ENCODE assay signal across 9 mouse cellular contexts in the genomic region with DNA sequence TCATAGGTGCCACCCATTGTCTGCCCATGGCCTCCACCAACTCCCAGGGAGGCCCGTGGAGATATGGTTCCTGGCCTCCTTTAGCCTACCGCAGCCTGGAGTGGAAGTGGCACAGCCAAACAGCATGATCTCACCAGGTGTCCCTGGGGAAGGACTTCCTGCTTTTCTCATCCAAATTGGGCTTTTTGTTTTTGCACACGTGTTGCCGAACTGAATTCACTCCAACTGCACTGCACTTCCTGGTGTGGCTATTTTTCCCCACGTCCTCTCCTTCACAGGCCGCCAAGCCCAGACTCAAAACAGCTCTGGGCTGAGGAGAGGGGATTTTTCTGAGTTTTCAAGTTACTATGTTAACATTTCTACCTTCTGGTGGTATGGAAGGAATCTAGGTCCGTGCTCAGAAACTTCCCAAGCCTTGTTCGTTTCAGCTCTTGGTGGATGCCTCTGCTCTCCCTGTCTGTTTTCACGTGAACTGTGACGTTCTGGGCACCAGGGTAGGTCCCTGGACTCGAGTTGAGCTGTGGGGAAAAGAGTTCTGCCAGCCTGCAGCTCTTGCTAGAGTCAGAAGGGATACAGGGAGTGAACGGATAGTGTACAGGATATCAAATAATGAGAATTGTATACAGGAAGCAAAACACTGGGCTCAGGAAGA. TPM values are rescaled to one million over a fixed set of nuclear protein-coding genes. Genes with fewer than 3 reads are reported as not detected.
DNase-seq lines count a peak whose midpoint lies in the region; ATAC-seq lines count a peak whose summit lies in the region.
"Had no signal": no experiment of that assay in that cellular context is flagged by ENCODE, and none has a peak within 500 bp of the region (broad histone marks: within the 10 kb centered on the region; RNA-seq: fewer than 3 reads in every experiment).

No protein-coding gene starts in this region.

- 24% methylated on average over 12 of the region's 12 CpGs for WGBS in lung, embryonic 16.5 days
- 39% methylated on average over 12 of the region's 12 CpGs for WGBS in intestine, embryonic 15.5 days

- peak; percentile 13; the same call in 1 of the 2 replicates for ATAC-seq in lung, embryonic 16.5 days (ENCODE audit: low read depth)
- no peak for ATAC-seq in intestine, embryonic 15.5 days

- no peak for DNase-seq in lung, postnatal 14 days
- peak; percentile 63 for DNase-seq in gastrocnemius, postnatal 25 days
- peak; percentile 19 for DNase-seq in neural tube, embryonic 10.5 days (ENCODE audit: extremely low spot score, low spot score)
- DNase-seq in adipocyte (ENCODE audit: low spot score) = no peak
- no peak for DNase-seq in right cerebral cortex, postnatal 36 days (ENCODE audit: low spot score in 2 of 2)
- no peak for DNase-seq in retina, postnatal 1 day

- H3K27me3 ChIP-seq in lung, embryonic 16.5 days (ENCODE audit: control insufficient read depth, insufficient read depth, low read depth, low read length) = no peaks in the 10 kb centered on the region
- no peaks in the 10 kb centered on the region for H3K27me3 ChIP-seq in intestine, embryonic 15.5 days (replicated peaks)

- H3K4me1 ChIP-seq in lung, embryonic 16.5 days (replicated peaks; ENCODE audit: control insufficient read depth, insufficient read depth, low read length) = peaks cover 72% of the 10 kb centered on the region
- H3K4me1 ChIP-seq in intestine, embryonic 15.5 days (replicated peaks) = peaks cover 50% of the 10 kb centered on the region

- 0 out of 2 replicates have a peak overlapping the region, but pooled peaks have one; percentile 3 for H3K4me3 ChIP-seq in lung, embryonic 16.5 days (ENCODE audit: low read length)
- no peak overlapping the region for H3K4me3 ChIP-seq in intestine, embryonic 15.5 days (replicated peaks)

- peak overlapping the region; percentile 21; the same call in 1 of the 2 replicates for H3K4me2 ChIP-seq in lung, embryonic 16.5 days (ENCODE audit: low read depth, low read length)
- no peak overlapping the region for H3K4me2 ChIP-seq in intestine, embryonic 15.5 days (replicated peaks)

- no peaks in the 10 kb centered on the region for H3K9me3 ChIP-seq in lung, embryonic 16.5 days (ENCODE audit: control insufficient read depth, low read length)
- no peaks in the 10 kb centered on the region for H3K9me3 ChIP-seq in intestine, embryonic 15.5 days

- peaks cover 4% of the 10 kb centered on the region; the same call in 1 of the 2 replicates for H3K36me3 ChIP-seq in lung, embryonic 16.5 days (ENCODE audit: control insufficient read depth, insufficient read depth, low read length)
- 0 out of 2 replicates have a peak, but pooled peaks cover 5% of the 10 kb centered on the region for H3K36me3 ChIP-seq in intestine, embryonic 15.5 days

- H3K27ac ChIP-seq in lung, embryonic 16.5 days (ENCODE audit: low read length) = peak overlapping the region; percentile 98
- peak overlapping the region; percentile 90 for H3K27ac ChIP-seq in intestine, embryonic 15.5 days
- H3K27ac ChIP-seq: liver, embryonic 14.5 days had no signal

- H3K9ac ChIP-seq in lung, embryonic 16.5 days (ENCODE audit: low read length) = peak overlapping the region; percentile 50
- no peak overlapping the region for H3K9ac ChIP-seq in intestine, embryonic 15.5 days
- H3K9ac ChIP-seq: liver, embryonic 14.5 days had no signal

RNA-seq across cellular contexts. Expression of gene Adam19, which starts 13.1 kb away (rescaled TPM):
- polyA plus RNA-seq in lung, embryonic 16.5 days (2015; fragmentation: Nextera tagmentation; extraction: Ambion mirVana) = 20.7 and 22.2 TPM in 2 replicates
- total RNA-seq in gastrocnemius, postnatal 25 days (2021) = 1 to 10 TPM; 4.9 to 8.0 TPM
- 16.5 and 16.6 TPM in 2 replicates for polyA plus RNA-seq in intestine, embryonic 15.5 days (2015; fragmentation: Nextera tagmentation; extraction: Ambion mirVana)

RNA-seq across cellular contexts. Expression of gene Gm12166, which starts 16.8 kb away (rescaled TPM):
- polyA plus RNA-seq in lung, embryonic 16.5 days (2015; fragmentation: Nextera tagmentation; extraction: Ambion mirVana) = 5.4 and 6.8 TPM in 2 replicates
- total RNA-seq in gastrocnemius, postnatal 25 days (2021) = 1 to 10 TPM in 1 of 2 experiments, under 1 TPM in 1; 0.51 to 1.2 TPM
- polyA plus RNA-seq in intestine, embryonic 15.5 days (2015; fragmentation: Nextera tagmentation; extraction: Ambion mirVana) = 5.2 and 7.3 TPM in 2 replicates

Comparison
In these comparisons a context has a peak if more than half of its experiments do, and no peak if none do; other contexts are left out.
1. DNase-seq: peak in gastrocnemius, postnatal 25 days (single experiment) and neural tube, embryonic 10.5 days (single experiment); none in lung, postnatal 14 days (single experiment), adipocyte (single experiment), right cerebral cortex, postnatal 36 days (0 of 2) and retina, postnatal 1 day (single experiment).